Mouse (Mus musculus) megakaryocyte, adult 5-6 weeks (primary cell): ENCODE results near the gene Cntnap1. TPM values are rescaled to one million over a fixed set of nuclear protein-coding genes. Genes with fewer than 3 reads are reported as not detected.
A peak's percentile ranks its signal among the peaks of the same experiment; 100 is the strongest.

ENCODE experiments used
- ATAC-seq: 2 replicates; pipeline ENCODE4 v1.8.0; 2016; ENCODE audit warnings: mild to moderate bottlenecking, inconsistent platforms; ENCODE audit not compliant: poor library complexity, severe bottlenecking
- total RNA-seq, 2 experiments: library from RNA; stranded (forward) in 1 of 2; stranded (reverse) in 1 of 2; fragments of 153-499, 151-499 nt in 1 of 2; fragments of 221-1000, 200-1000 nt in 1 of 2; gene quantifications; 2 replicates each; pipeline versions ENCODE4 v1.2.3 to v1.2.4; 2015 to 2017

Gene Cntnap1
- total RNA-seq, 2 experiments from 2014 or later: 0.07 TPM; not detected in 1

DNA sequence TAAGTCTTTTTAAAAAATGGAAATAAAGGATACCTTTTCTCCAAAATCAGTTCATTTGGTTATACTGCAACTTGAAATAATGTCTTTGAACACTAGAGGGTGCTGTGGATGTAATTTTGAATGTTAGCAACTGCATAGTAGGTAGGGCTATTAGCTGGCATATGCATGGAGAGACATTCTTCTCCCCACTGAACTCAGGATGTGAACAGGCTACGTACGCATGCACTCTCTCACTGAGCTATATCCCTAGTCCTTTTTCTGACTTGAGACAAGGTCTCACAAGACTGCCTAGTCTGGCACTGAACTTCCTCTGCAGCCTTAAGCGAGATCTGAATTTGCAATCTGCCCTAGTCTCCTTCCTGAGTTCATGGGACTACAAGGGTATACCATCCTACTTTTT lies 41.6 kb downstream of the Cntnap1 start:
- peak; percentile 71 for ATAC-seq

DNA sequence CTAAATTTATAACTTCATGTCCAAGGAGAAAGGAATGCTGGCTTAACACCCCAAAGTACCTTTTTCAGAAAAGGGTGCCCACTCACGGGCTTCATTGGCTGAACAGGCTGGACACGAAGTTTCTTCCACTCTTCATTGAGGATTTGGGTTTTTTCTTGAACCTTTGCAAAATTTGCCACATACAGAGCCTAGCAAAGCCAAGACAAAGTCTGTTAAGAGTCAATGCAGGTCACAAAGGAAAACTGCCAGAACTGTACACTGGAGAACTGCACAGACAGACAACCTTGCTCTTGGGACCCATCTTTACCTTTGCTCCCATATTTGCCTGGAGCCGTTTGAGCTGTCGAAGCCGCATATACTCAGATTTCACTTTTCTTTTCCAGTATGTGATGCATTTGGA lies 46.6 kb downstream of the Cntnap1 start:
- no peak for ATAC-seq

DNA sequence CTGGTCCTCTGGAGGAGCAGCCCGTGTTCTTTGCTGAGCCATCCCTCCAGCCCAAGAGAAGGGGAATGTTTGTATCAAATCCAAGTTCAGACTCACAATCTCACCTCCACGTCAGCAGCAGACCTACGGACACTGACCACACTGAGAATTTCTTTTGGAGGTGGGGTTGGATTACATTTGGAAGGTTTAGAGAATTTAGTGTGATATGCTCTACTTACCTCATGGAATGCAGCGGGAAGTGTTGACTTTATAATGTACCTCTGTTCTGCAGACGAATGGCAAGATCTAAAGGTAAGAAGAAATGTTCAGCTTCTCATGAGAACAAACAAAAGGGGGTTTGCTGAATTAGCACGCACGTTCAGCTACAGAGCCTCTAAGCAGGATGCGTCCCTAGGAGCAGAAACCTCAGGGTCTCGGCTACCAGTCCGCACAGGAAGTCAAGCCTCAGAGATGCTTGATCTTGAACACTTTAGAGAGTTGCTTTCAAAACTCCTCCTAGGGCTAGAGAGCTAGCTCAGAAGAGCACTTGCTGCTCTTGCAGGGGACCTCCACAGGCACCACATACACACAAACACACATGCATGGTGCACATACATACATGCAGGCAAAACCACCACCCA lies 48.2 kb downstream of the Cntnap1 start:
- ATAC-seq: no peak

DNA sequence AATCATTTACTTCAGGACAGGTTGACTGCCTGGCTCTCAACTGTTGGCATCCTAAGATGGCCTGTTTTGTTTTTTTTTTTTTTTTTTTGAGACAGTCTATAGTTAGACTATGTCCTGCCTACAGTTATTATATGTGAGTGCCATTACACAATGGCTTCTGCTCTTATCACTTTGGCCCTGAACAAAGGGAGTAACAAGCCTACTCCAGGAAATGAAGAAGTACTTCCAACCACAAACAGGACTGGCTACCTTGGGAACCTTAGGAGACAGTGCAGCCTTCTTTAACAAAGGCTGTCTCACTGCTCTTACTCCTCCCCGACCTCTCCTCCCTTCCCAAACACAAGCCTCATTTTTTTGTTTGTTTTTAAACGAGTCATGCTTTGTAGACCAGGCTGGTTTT lies 50.5 kb downstream of the Cntnap1 start:
- ATAC-seq: no peak

DNA sequence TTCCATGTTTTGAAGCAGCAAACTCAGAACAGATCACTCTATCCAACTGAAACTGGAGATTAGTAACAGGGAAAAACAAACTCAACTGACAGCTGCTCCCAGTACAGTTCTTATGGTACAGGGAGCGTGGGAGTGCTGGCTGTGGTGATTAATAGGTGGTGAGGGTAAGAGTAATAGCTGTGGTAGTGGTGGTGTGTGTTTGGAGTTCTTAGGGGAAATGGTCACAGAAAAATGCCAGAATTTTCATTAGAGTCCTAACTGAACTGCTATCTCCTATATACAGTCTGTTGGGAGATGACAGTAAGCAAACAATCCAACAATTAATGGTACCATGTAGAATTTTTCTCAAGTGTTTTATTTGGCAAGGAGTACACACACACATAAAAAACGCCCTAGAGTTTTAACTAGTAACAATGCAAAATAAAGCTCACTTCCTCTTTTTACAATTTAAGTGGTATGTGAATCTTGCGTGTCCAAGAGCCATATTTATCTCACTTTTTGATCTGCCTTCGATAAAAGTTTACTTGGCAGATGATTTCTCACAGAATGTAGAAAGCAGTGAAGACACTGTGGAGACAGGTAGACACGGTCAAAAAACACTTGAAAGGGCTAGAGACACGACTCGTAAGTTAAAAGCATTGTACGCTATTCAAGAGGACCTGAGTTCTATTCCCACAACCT lies 51.1 kb downstream of the Cntnap1 start:
- ATAC-seq: no peak

DNA sequence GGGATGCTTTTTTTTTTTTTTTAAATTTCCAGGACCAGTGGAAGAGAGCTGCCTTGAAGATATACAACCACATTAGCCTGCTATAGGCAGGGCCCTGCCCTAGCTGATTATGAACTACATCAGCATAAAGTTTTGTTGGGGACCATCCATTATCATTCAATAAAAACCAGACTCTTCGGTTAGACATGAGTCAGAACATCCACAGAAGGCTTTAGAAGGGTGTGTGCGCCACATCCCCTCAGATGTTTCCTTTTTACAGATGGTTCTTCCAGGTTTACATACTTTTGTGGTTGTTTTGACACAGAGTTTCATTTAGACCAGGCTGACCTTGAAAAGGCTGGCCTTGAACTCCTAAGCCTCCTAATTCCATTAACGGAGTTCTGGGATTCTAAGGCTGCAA lies 54.0 kb downstream of the Cntnap1 start:
- no peak for ATAC-seq

DNA sequence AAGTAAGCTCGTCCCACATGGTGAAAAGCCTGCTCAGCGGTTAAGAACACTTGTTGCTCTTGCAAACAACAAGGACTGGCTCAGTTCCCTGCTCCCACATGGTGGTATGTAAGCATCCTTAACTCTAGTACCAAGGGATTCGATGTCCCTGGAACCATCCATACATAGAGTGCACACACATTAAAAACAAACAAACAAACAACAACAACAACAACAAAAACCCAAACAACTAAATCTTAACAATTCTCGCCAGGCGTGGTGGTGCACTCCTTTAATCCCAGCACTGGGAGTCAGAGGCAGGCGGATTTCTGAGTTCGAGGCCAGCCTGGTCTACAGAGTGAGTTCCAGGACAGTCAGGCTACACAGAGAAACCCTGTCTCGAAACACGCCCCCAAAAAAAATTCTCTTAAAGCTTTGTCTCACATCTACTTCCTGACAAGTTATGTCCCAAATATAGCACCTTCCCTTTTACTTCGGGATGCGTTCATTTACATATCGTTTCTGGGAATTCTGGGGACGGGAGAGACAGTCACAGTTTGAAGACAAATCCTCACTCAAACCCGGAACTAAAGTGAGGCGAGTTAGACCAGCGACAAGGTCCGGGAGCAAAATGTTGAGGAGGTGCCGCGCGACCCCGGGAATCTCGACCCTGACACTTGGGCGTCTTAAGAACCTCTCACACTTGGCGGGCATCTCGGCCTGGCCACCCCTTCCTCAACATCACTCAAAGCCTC lies 55.2 kb downstream of the Cntnap1 start:
- ATAC-seq: peak; percentile 6; the same call in 1 of the 2 replicates

DNA sequence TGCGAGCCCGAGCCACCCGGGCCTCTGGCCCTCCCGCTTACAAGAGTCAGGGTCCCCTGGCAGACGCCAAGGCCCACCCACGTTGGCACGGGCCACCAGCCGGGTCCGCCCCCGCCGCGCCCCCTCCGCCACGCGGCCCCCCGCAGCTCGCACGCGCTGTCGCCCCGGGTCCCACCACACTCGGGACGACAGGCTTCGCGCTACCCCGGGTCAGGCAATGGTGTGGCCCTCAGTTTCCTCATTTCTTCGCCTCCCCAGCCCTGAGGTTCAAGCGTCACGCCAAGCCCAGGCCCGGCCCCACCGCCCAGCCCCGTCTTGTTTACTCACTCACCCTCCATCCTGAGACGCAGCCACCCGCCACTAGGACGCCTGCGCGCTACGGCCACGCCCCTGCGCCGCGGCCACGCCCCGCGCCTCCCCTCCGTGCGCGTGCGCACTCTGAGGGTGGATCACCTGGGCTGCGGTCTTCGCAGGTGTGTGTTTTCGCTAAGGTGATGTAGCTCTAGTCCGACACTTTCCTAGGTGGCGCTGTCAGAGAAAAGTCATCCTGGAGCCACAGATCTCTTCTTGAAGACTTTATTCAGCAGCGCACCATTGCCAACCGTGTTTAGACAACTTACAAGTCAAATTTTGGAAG lies 55.9 kb downstream of the Cntnap1 start, which contains the start of gene Ezh1:
Ezh1 (minus strand) TSS at position 399 of the 637 bp plus-strand sequence.
- peak; percentile 99 for ATAC-seq

DNA sequence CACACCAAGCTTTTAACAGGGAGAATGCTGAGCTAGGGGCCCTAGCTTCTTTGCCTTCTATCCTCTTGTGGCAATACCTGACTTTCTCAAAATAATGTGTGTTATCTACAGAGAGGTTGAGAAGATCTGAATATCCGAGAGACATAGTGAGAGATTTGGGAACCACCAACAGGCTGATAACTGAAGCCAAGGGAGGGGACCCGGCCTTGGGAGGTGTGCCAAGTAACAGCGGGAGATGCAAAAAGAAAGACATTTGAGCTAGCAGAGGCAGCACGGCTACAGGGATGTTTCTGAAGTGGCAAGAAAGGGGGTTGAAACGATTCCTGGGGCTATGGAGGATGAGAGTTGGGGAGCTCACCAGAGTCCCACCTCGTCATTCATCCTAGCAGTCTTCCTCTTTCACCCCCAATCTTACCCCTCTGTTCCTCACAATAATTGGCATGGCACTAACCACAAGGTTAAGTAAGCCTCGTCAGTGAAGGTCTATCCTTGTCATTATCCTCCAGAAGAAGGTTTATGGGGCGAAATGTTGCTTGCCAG lies 59.1 kb downstream of the Cntnap1 start:
- no peak for ATAC-seq

DNA sequence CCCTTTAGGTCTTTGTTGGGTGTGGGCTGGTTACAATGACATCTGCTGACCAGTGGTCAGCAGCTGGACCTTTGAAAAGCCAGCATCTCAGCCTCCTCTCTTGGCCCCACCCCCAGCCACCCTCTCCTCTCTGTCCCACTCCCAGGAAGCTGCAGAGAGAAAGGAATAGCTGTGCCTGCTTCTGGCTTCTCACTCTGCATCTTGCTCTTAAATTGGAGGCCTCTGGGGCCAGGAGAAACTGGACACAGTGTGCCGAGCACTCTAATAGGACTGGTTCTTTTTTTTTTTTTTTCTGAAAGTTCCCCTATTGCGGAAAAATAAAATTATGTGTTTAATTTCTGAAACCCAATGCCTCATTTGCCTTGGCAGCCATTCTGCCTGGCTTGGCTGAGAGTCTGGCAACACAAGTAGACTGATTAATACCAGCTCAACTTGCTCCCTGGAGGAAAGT lies 59.8 kb downstream of the Cntnap1 start:
- no peak for ATAC-seq

DNA sequence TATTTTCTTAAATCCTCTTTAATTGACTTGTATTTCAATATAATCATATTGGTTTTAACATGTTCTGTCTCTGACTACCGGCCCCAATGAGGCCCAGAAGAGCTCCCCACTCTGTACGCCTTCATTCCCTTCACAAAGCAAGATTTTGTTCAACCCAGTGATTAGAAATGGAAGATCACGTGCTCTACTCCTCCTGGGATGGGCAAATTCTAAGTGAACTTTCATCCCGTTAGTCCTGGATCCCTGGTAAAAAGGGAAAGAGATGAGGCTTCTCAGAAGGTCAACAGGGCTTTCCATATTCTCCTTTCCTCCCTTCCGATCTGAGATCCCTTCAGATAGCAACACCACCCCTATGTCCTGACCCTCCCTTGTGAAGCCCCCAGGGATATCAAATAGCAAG lies 60.2 kb downstream of the Cntnap1 start:
- no peak for ATAC-seq

DNA sequence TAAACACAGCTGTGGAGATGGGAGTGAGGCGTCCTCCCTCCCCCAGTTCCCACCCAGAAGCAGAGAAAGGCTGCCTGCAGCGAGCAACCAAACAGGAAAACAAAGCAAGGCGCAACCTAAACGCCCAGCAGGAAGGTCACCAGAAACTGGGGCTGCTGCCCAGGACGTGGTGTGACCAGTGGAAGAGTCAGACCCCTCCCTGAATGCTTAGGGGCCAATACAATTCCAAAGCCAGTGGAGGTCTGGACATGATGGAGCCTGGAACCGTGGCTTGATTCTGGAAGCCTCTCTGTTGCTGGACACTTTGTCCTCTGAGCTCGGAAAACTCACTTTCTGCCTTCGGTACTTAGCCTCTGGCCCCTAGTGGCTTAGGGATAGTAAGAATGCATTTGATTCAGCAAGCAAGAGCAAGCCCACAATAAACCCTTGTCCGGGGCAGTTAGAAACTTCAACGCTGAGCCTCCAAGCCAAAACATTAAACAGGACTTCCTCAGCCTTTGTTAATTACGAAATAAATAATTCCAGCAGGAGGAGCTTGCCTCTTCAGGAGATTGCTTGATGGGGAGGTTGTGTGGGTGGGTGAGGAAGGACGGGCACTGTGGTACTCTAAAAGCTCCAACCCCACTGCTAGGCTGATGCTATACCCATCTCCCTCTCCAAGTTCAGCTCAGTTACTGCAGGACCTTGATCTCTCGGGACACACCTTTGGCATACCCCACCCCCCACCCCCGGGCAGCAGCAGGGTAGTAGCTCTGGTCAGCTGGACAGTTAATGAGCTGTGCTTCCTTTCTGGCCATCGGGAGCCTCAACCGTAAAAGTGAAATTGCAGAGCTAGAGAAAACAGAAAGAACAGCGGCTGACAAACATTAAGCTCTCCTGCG lies 60.9 kb downstream of the Cntnap1 start:
- ATAC-seq: peak; percentile 27; the same call in 1 of the 2 replicates

DNA sequence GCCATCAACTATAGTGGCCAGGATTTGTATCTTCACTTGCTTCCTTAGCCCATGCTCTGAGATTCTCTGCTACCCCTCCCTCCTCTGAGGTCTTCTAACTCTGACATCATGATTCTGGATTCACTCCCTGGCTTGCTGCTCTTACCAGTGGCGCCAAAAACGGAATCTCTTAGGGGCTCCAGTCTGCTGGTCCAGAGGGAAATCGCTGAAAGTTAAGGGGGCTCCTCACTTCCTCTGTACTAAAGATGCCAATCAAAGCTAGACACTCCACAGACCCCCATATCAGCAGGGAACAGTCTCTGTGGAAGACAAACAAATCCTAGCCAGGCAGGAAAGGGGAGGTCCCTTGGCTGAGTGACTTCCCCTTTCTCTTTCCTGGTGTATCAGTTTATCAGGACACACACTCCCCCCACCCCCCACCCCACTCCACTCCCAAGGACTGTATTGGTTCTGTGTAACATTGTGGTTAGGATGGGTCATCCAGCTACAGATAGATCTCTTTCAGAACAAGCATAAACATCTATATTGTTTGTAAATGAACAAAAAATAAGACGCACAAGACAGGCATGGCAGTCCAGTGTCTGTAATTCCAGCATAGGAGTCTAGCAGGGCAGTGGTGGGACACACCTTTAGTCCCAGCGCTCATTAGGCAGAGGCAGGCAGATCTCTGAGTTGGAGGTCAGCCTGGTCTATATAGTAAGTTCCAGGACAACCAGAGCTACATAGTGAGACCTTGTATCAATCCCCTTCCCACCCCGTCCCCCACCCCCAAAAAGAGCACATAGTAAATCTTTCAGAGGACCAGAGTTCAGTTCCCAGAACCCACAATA lies 61.9 kb downstream of the Cntnap1 start:
- peak; percentile 47; the same call in 1 of the 2 replicates for ATAC-seq

DNA sequence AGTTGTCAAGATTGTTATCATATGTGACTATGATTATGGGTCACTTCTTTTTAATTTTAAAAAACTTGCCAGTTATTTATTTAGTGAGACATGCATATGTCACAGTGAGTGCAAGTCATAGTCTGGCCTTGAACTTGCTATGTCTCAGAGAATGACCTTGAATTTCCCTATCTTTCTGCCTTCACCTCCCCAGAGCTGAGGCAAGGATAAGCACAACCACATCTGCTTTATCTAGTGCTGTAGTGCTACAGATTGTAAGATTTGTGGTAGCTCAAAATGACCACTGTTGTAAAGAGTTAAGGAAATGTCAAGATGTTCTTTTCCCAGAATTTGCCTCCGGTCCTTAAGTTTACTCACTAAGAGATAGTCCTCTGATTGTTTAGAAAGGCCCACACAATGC lies 62.9 kb downstream of the Cntnap1 start:
- ATAC-seq: no peak

DNA sequence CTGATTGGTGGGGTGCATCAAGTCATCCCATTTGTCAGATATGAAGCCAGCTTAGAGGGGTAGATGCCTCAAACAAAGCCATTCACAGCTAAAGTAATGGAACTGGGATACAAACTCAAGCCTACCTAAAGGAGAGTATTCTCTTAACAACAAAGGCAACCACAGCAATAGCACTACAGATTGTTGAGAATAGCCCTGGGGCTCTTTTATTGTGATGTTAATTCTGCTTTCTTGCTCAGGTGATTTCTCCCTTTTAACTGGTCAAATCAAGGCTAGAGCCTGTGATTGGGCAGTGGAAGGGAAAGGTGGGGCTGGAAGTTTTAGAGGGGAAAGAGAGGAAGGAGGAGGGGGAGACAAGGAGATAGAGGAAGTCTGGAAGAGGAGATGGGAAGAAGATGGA lies 63.8 kb downstream of the Cntnap1 start:
- no peak for ATAC-seq

DNA sequence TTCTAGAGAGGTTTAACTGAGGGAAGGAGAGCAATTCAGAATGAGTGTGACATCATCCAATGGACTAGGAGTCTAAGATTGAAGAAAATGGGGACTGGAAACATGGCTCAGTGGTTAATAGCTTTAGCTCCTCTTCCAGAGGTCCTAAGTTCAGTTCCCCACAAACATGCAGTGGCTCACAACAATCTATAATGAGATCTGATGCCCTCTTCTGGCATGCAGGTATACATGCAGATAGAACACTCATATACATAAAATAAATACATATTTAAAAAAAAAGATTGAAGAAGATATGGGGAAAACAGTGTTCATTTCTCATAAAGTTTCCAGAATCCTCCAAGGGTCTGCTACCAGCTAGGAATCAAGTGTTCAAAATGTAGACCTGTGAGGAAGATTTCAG lies 65.1 kb downstream of the Cntnap1 start:
- no peak for ATAC-seq

DNA sequence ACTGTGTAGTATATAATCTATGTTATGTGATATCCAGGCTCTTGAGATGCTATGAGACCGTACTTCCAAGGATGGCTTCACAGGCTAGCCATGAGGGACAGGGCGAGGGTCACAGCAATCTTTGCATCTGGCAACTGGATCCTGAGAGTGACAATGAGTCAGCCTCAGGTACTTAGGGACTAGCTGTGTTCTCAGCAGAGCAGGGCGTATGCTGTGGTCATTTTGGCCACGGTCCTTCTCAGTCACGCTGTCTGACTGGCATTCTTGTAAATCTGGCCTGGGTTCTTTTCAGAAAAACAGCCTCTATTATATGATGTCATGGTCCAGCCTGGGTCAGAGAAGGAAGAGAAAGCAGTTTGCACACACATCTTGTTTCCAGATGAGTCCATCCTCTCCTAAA lies 66.5 kb downstream of the Cntnap1 start:
- no peak for ATAC-seq

DNA sequence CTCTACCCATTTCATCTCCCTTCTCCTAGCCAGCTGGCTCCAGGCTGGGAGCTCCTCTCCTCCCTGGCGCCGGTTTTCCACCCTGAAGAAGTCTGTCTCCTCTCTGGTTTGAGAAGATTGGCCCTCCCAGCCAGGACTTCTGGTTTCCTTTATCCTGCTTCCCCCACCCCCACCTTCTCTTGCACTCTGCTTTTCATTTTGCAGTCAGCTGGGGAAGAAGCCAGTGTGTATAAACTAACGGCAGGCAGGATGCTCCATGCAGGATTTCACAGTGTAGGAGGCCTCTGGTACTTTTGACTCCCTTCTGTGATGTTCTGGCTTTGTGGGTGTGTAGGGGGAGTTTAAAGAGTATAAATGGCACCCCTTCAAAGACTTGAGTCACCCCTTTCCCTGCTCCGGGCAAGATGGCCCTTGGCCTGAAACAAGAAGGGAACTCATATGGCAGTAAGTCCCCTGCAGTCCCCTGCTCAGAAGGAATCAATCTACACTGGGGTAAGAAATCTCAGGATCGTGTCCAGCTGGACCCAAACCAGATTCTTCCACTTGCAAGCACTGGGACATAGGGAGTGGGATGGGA lies 67.8 kb downstream of the Cntnap1 start:
- ATAC-seq: no peak
